ENCODE assay signal across 14 mouse cellular contexts in the genomic region with DNA sequence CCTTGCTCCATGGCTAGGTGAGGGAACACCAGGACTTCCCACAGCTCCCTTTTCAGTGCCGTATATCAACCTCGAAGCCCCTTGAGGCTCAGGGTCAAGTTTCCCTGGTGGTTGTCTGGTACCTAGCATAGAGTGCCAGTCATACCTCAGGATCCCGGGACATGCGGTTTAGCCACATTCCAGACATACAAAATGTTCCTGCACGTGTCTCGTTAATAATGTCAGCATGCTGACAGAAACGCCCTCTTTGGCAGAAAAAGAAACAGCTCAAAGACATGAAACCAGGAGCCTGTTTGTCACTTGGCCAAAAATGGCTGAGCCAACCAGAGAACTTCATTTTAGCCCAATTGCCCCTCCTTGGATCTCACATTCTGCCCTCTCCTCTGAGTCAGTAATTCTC. TPM values are rescaled to one million over a fixed set of nuclear protein-coding genes. Genes with fewer than 3 reads are reported as not detected.
DNase-seq lines count a peak whose midpoint lies in the region; ATAC-seq and TF ChIP-seq lines count a peak whose summit lies in the region.
"Had no signal": no experiment of that assay in that cellular context is flagged by ENCODE, and none has a peak within 500 bp of the region (broad histone marks: within the 10 kb centered on the region; RNA-seq: fewer than 3 reads in every experiment).

No protein-coding gene starts in this region.

- peak overlapping the region; percentile 28 to 90 (median 82) for H3K4me3 ChIP-seq in CH12.LX (replicated peaks in 1 of 3; ENCODE audit: low read depth in 2 of 3, low read length in 2 of 3, poor library complexity in 1 of 3)
- H3K4me3 ChIP-seq in kidney, postnatal 0 days (replicated peaks; ENCODE audit: low read depth, low read length), result no peak overlapping the region
- H3K4me3 ChIP-seq in lung, embryonic 14.5 days (ENCODE audit: low read depth, low read length), result no peak overlapping the region
- H3K4me3 ChIP-seq in intestine, postnatal 0 days (ENCODE audit: low read depth, low read length), result no peak overlapping the region
- H3K4me3 ChIP-seq: megakaryocyte, embryonic 14.5 days had no signal

- TF ChIP-seq EP300 in CH12.LX (IDR thresholded peaks at IDR 0.05; ENCODE audit: low read length), result no peak

- dilution Hi-C loops in CH12.LX (cut with MboI; ENCODE audit: extremely low pct_ligation_motif_present, extremely low pct_unique_long_range_greater_than_20kb, low sequenced_read_pairs), result no loop called here

- 34% methylated on average over 7 of the region's 7 CpGs for WGBS in kidney, postnatal 0 days
- 37% methylated on average over 7 of the region's 7 CpGs for WGBS in lung, embryonic 14.5 days
- WGBS in intestine, postnatal 0 days, result 65% methylated on average over 7 of the region's 7 CpGs

- H3K27me3 ChIP-seq in CH12.LX (replicated peaks), result no peaks in the 10 kb centered on the region
- H3K27me3 ChIP-seq in kidney, postnatal 0 days (ENCODE audit: insufficient read depth, low read length), result no peaks in the 10 kb centered on the region
- no peaks in the 10 kb centered on the region for H3K27me3 ChIP-seq in lung, embryonic 14.5 days (ENCODE audit: insufficient read depth, low read length)
- H3K27me3 ChIP-seq in intestine, postnatal 0 days (replicated peaks; ENCODE audit: control insufficient read depth, insufficient read depth, low read length), result no peaks in the 10 kb centered on the region

- H3K9me3 ChIP-seq in CH12.LX (replicated peaks; ENCODE audit: low read length), result no peaks in the 10 kb centered on the region
- H3K9me3 ChIP-seq in kidney, postnatal 0 days (replicated peaks; ENCODE audit: low read length), result no peaks in the 10 kb centered on the region
- no peaks in the 10 kb centered on the region for H3K9me3 ChIP-seq in lung, embryonic 14.5 days (ENCODE audit: low read depth, low read length)
- no peaks in the 10 kb centered on the region for H3K9me3 ChIP-seq in intestine, postnatal 0 days (ENCODE audit: control insufficient read depth)
- H3K9me3 ChIP-seq: megakaryocyte, embryonic 14.5 days had no signal

- H3K9ac ChIP-seq in CH12.LX (ENCODE audit: insufficient read depth, low read depth), result peak overlapping the region; percentile 70; the same call in 1 of the 2 replicates
- no peak overlapping the region for H3K9ac ChIP-seq in kidney, postnatal 0 days (ENCODE audit: low read depth, low read length)
- H3K9ac ChIP-seq in lung, embryonic 14.5 days, result no peak overlapping the region
- no peak overlapping the region for H3K9ac ChIP-seq in intestine, postnatal 0 days (ENCODE audit: low read depth, low read length)

- TF ChIP-seq CTCF in CH12.LX (conservative IDR thresholded peaks at IDR 0.05 in 1 of 2, IDR thresholded peaks at IDR 0.05 in 1 of 2; ENCODE audit: low read depth in 2 of 2, low read length in 2 of 2), result no peak
- TF ChIP-seq CTCF in kidney, postnatal 0 days (IDR thresholded peaks at IDR 0.05; ENCODE audit: low read depth), result no peak
- TF ChIP-seq CTCF in lung, embryonic 14.5 days (IDR thresholded peaks at IDR 0.05; ENCODE audit: low read depth), result peak; percentile 10; the same call in 1 of the 2 replicates
- no peak for TF ChIP-seq CTCF in intestine, postnatal 0 days (IDR thresholded peaks at IDR 0.05; ENCODE audit: low read depth)

- in situ Hi-C loops in CH12.LX (cut with MboI; ENCODE audit: low pct_ligation_motif_present, low pct_unique_long_range_greater_than_20kb, low sequenced_read_pairs), result loop anchor here (5.0 to 10.0 kb wide), 2 partner anchors 35 to 193 kb away; no protein-coding TSS in a partner anchor

- H3K4me1 ChIP-seq in CH12.LX (ENCODE audit: control insufficient read depth in 1 of 2, insufficient read depth in 2 of 2), result peaks cover 33 to 69% of the 10 kb centered on the region in 2 experiments
- peaks cover 16% of the 10 kb centered on the region; the same call in 1 of the 2 replicates for H3K4me1 ChIP-seq in kidney, postnatal 0 days (replicated peaks; ENCODE audit: insufficient read depth, low read length)
- H3K4me1 ChIP-seq in lung, embryonic 14.5 days (ENCODE audit: insufficient read depth), result peaks cover 11% of the 10 kb centered on the region; the same call in 1 of the 2 replicates
- H3K4me1 ChIP-seq in intestine, postnatal 0 days (replicated peaks; ENCODE audit: control insufficient read depth, insufficient read depth, low read length), result peaks cover 21% of the 10 kb centered on the region
- H3K4me1 ChIP-seq: megakaryocyte, embryonic 14.5 days had no signal

- no peak for TF ChIP-seq POLR2A in CH12.LX (IDR thresholded peaks at IDR 0.05; ENCODE audit: low read depth, low read length)

- H3K27ac ChIP-seq in CH12.LX (ENCODE audit: insufficient read depth, low read depth), result peak overlapping the region; percentile 22; the same call in 1 of the 2 replicates
- no peak overlapping the region for H3K27ac ChIP-seq in kidney, postnatal 0 days
- H3K27ac ChIP-seq in lung, embryonic 14.5 days (ENCODE audit: low read depth), result no peak overlapping the region
- no peak overlapping the region for H3K27ac ChIP-seq in intestine, postnatal 0 days (ENCODE audit: low read depth, low read length)

- H3K36me3 ChIP-seq in CH12.LX (replicated peaks in 1 of 2; ENCODE audit: control insufficient read depth in 1 of 2, insufficient read depth in 1 of 2, low read length in 1 of 2), result peaks cover 4 to 61% of the 10 kb centered on the region in 2 experiments
- H3K36me3 ChIP-seq in kidney, postnatal 0 days (ENCODE audit: insufficient read depth, low read length), result no peaks in the 10 kb centered on the region
- no peaks in the 10 kb centered on the region for H3K36me3 ChIP-seq in lung, embryonic 14.5 days (ENCODE audit: insufficient read depth)
- no peaks in the 10 kb centered on the region for H3K36me3 ChIP-seq in intestine, postnatal 0 days (ENCODE audit: control insufficient read depth, insufficient read depth)

- H3K4me2 ChIP-seq in CH12.LX (ENCODE audit: insufficient read depth, low read depth, poor library complexity, severe bottlenecking), result peak overlapping the region; percentile 47; the same call in 1 of the 2 replicates
- no peak overlapping the region for H3K4me2 ChIP-seq in kidney, postnatal 0 days (ENCODE audit: low read length)
- no peak overlapping the region for H3K4me2 ChIP-seq in lung, embryonic 14.5 days
- no peak overlapping the region for H3K4me2 ChIP-seq in intestine, postnatal 0 days (replicated peaks; ENCODE audit: low read depth)

- 0 out of 2 replicates have a peak, but pooled peaks have one; percentile 35 for ATAC-seq in kidney, postnatal 0 days (replicated peaks; ENCODE audit: low FRiP score, low read depth)
- peak; percentile 48; the same call in 1 of the 2 replicates for ATAC-seq in lung, embryonic 14.5 days (ENCODE audit: insufficient read depth)
- ATAC-seq in intestine, postnatal 0 days, result no peak

- no peak for TF ChIP-seq RAD21 in CH12.LX (IDR thresholded peaks at IDR 0.05; ENCODE audit: low read depth, low read length)

- DNase-seq in embryo, embryonic 11 days, result peak; percentile 20
- DNase-seq in embryo, embryonic 10.5 days (ENCODE audit: low spot score), result no peak
- peak; percentile 35 for DNase-seq in CH12.LX (ENCODE audit: extremely low read depth)
- DNase-seq in kidney, postnatal 0 days (ENCODE audit: low spot score), result peak; percentile 34
- peak; percentile 72 for DNase-seq in lung, embryonic 14.5 days
- DNase-seq in ovary, postnatal 14 days (ENCODE audit: low spot score), result no peak
- no peak for DNase-seq in left cerebral cortex, adult 9 months (ENCODE audit: low spot score in 2 of 2)
- DNase-seq: cerebellum, postnatal 25 days; heart, postnatal 36 days; right cerebral cortex, adult 18-20 months; thymus, postnatal 25 days had no signal

- peaks cover 11% of the 10 kb centered on the region for H3K79me2 ChIP-seq in CH12.LX (replicated peaks; ENCODE audit: control insufficient read depth, extremely low read depth, insufficient read depth, poor library complexity, severe bottlenecking)

TF ChIP-seq in CH12.LX, 34 proteins besides CTCF, POLR2A, EP300 and RAD21 (continues in another document):
- TF ChIP-seq MEF2A (IDR thresholded peaks at IDR 0.05; ENCODE audit: borderline replicate concordance, low read depth, low read length) (no peak), CHD2 (IDR thresholded peaks at IDR 0.05; ENCODE audit: low read length) (no peak), SIN3A (IDR thresholded peaks at IDR 0.05; ENCODE audit: low read length) (no peak), PAX5 (IDR thresholded peaks at IDR 0.05; ENCODE audit: low read length) (no peak), E2F4 (IDR thresholded peaks at IDR 0.05; ENCODE audit: insufficient replicate concordance, low read depth, low read length) (no peak), HCFC1 (IDR thresholded peaks at IDR 0.05; ENCODE audit: low read depth, low read length) (no peak), ZKSCAN1 (IDR thresholded peaks at IDR 0.05; ENCODE audit: borderline replicate concordance, low read depth, low read length) (no peak), MYC (IDR thresholded peaks at IDR 0.05; ENCODE audit: low read depth, low read length) (peak; percentile 35; the same call in 1 of the 2 replicates), NELFE (IDR thresholded peaks at IDR 0.05; ENCODE audit: low read depth, low read length) (no peak), GABPA (IDR thresholded peaks at IDR 0.05; ENCODE audit: insufficient replicate concordance, low read depth, low read length) (no peak), MAZ (IDR thresholded peaks at IDR 0.05; ENCODE audit: low read depth, low read length) (no peak), ZNF384 (IDR thresholded peaks at IDR 0.05; ENCODE audit: low read depth, low read length) (no peak), IRF4 (IDR thresholded peaks at IDR 0.05; ENCODE audit: low read depth, low read length) (no peak), BHLHE40 (IDR thresholded peaks at IDR 0.05; ENCODE audit: low read depth, low read length) (peak; percentile 74), JUN (IDR thresholded peaks at IDR 0.05; ENCODE audit: insufficient read depth, low read depth, low read length) (no peak), CHD1 (IDR thresholded peaks at IDR 0.05; ENCODE audit: low read depth, low read length) (no peak), USF1 (IDR thresholded peaks at IDR 0.05; ENCODE audit: low read depth, low read length) (no peak), ETS1 (conservative IDR thresholded peaks at IDR 0.05; ENCODE audit: low read depth, low read length) (no peak; the same call in 1 of the 2 replicates), RCOR1 (conservative IDR thresholded peaks at IDR 0.05; ENCODE audit: low read depth, low read length) (no peak), POLR2AphosphoS2 (IDR thresholded peaks at IDR 0.05; ENCODE audit: low read depth, low read length) (no peak), TCF12 (IDR thresholded peaks at IDR 0.05; ENCODE audit: low read depth, low read length) (no peak)

RNA-seq across cellular contexts. Expression of a gene that starts 2.8 kb away (rescaled TPM):
- total RNA-seq in CH12.LX (2012; rRNA removed) (62.5 and 93.9 TPM in 2 replicates), CH12.LX (2014; rRNA removed) (127 and 139 TPM in 2 replicates)
- 47.0 and 63.3 TPM in 2 replicates for polyA plus RNA-seq in CH12.LX (2012; ENCODE audit: insufficient read length, low read depth)
- polyA plus RNA-seq in kidney, postnatal 0 days (2015; fragmentation: Nextera tagmentation; extraction: Ambion mirVana), result 0.55 and 0.77 TPM in 2 replicates
- polyA plus RNA-seq in lung, embryonic 14.5 days (2014; fragmentation: Nextera tagmentation; extraction: Ambion mirVana), result 0.08 and 0.14 TPM in 2 replicates
- polyA plus RNA-seq in intestine, postnatal 0 days (2015; fragmentation: Nextera tagmentation; extraction: Ambion mirVana), result 0.07 and 0.09 TPM in 2 replicates
- total RNA-seq: heart, postnatal 36 days had no signal
- polyA plus RNA-seq: neural tube, embryonic 11.5 days had no signal

Comparison
In these comparisons a context has a peak if more than half of its experiments do, and no peak if none do; other contexts are left out.
1. DNase-seq: peak in embryo, embryonic 11 days (single experiment), CH12.LX (single experiment), kidney, postnatal 0 days (single experiment) and lung, embryonic 14.5 days (single experiment); none in embryo, embryonic 10.5 days (single experiment), ovary, postnatal 14 days (single experiment) and left cerebral cortex, adult 9 months (0 of 2).
2. H3K4me3 ChIP-seq: peak in CH12.LX (3 of 3); none in kidney, postnatal 0 days (single experiment), lung, embryonic 14.5 days (single experiment) and intestine, postnatal 0 days (single experiment).
3. RNA of a gene that starts 2.8 kb away (polyA plus RNA-seq): 47.0 to 63.3 TPM in CH12.LX; 0.55 to 0.77 TPM in kidney, postnatal 0 days, 0.07 to 0.09 TPM in intestine, postnatal 0 days and 0.08 to 0.14 TPM in lung, embryonic 14.5 days; every median in the first group is over 10 times any median in the second.